Mouse (Mus musculus): ENCODE results near the gene Tnks2. TPM values are rescaled to one million over a fixed set of nuclear protein-coding genes. Genes with fewer than 3 reads are reported as not detected.

Gene Tnks2
- total RNA-seq, 1 experiment from 2014 or later: 230 TPM

GRCm38 (mm10) chr19:36922936-36923335 lies 88.9 kb downstream of the Tnks2 start:
- no peak for ATAC-seq (replicated peaks; ENCODE audit: insufficient number of reproducible peaks, low FRiP score, low TSS enrichment, poor library complexity, severe bottlenecking)

GRCm38 (mm10) chr19:36925671-36926552 lies 91.9 kb downstream of the Tnks2 start, which contains the start of gene Btaf1:
Btaf1 (plus strand) TSS chr19:36926079.
- peak; percentile 40 for ATAC-seq (replicated peaks; ENCODE audit: insufficient number of reproducible peaks, low FRiP score, low TSS enrichment, poor library complexity, severe bottlenecking)

- ATAC-seq (replicated peaks; ENCODE audit: insufficient number of reproducible peaks, low FRiP score, low TSS enrichment, poor library complexity, severe bottlenecking): no peak
Observed at GRCm38 (mm10) chr19:36926553-36927236, 92.7 kb downstream of the Tnks2 start.

GRCm38 (mm10) chr19:36927800-36928361 lies 93.8 kb downstream of the Tnks2 start:
- ATAC-seq (replicated peaks; ENCODE audit: insufficient number of reproducible peaks, low FRiP score, low TSS enrichment, poor library complexity, severe bottlenecking): no peak

GRCm38 (mm10) chr19:36929816-36930215 lies 95.8 kb downstream of the Tnks2 start:
- no peak for ATAC-seq (replicated peaks; ENCODE audit: insufficient number of reproducible peaks, low FRiP score, low TSS enrichment, poor library complexity, severe bottlenecking)

- ATAC-seq (replicated peaks; ENCODE audit: insufficient number of reproducible peaks, low FRiP score, low TSS enrichment, poor library complexity, severe bottlenecking): no peak
Observed at GRCm38 (mm10) chr19:36932097-36932496, 98.1 kb downstream of the Tnks2 start.

GRCm38 (mm10) chr19:36932613-36933012 lies 98.6 kb downstream of the Tnks2 start:
- peak; percentile 82 for ATAC-seq (replicated peaks; ENCODE audit: insufficient number of reproducible peaks, low FRiP score, low TSS enrichment, poor library complexity, severe bottlenecking)

- no peak for ATAC-seq (replicated peaks; ENCODE audit: insufficient number of reproducible peaks, low FRiP score, low TSS enrichment, poor library complexity, severe bottlenecking)
Observed at GRCm38 (mm10) chr19:36936285-36936684, 102.3 kb downstream of the Tnks2 start.

- no peak for ATAC-seq (replicated peaks; ENCODE audit: insufficient number of reproducible peaks, low FRiP score, low TSS enrichment, poor library complexity, severe bottlenecking)
Observed at GRCm38 (mm10) chr19:36938008-36938407, 104.0 kb downstream of the Tnks2 start.

- no peak for ATAC-seq (replicated peaks; ENCODE audit: insufficient number of reproducible peaks, low FRiP score, low TSS enrichment, poor library complexity, severe bottlenecking)
Observed at GRCm38 (mm10) chr19:36940064-36940463, 106.0 kb downstream of the Tnks2 start.

Other genes starting within 250 kb of the Tnks2 start
- gene Ppp1r3c, start 97.6 kb upstream of the Tnks2 start, total RNA-seq (2017): not detected in 3 replicates
- 3.1 to 4.4 TPM (median 3.4 TPM) in 3 replicates for gene Fgfbp3, start 85.4 kb downstream of the Tnks2 start, total RNA-seq (2017)
- 69.8 to 97.4 TPM (median 81.6 TPM) in 3 replicates for gene Btaf1, start 91.8 kb downstream of the Tnks2 start, total RNA-seq (2017)